Mouse (Mus musculus): Measurements from ENCODE around the gene Mbtps1. TPM values are rescaled to one million over a fixed set of nuclear protein-coding genes. Genes with fewer than 3 reads are reported as not detected.

Gene Mbtps1
- 10 to 100 TPM; 54.0 to 54.7 TPM for total RNA-seq (2021)
- long read RNA-seq, experiment 1, full-length matches to known transcripts = 49 of 67 reads
- long read RNA-seq, experiment 1, partial matches to known transcripts = 11 of 67 reads
- long read RNA-seq, experiment 1, other reads (novel, unspliced or antisense) = 7 of 67 reads
- long read RNA-seq, experiment 2, full-length matches to known transcripts = 28 of 60 reads
- long read RNA-seq, experiment 2, partial matches to known transcripts = 26 of 60 reads
- long read RNA-seq, experiment 2, other reads (novel, unspliced or antisense) = 6 of 60 reads

- intact Hi-C loops (cut with DNase I) = loop anchor here (5.0 kb wide), 1 partner anchor 43 kb away; no protein-coding TSS in a partner anchor
- peak; percentile 99 for DNase-seq
Measured at GRCm38 (mm10) chr8:119558603-119559401, at the start of gene Mbtps1. TSS of gene Mbtps1 (minus strand) at chr8:119558735.

DNA sequence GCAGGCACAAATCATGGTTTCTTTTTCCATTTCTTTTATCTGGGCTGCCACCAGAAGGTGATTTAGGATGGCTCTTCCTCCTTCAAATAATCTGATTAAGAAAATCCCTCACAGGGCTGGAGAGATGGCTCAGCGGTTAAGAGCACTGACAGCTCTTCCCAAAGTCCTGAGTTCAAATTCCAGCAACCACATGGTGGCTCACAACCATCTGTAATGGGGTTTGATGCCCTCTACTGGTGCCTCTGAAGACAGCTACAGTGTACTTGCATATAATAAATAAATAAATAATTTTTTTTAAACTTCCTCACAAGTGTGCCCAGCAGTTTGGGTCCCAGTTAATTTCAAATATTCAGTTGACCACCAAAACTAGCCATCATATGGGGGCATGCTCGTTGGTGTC, 47.7 kb upstream of the Mbtps1 start:
- intact Hi-C loops (cut with DNase I) = loop anchor here (10.0 kb wide), 1 partner anchor 81 kb away; no protein-coding TSS in a partner anchor
- no peak for DNase-seq

DNA sequence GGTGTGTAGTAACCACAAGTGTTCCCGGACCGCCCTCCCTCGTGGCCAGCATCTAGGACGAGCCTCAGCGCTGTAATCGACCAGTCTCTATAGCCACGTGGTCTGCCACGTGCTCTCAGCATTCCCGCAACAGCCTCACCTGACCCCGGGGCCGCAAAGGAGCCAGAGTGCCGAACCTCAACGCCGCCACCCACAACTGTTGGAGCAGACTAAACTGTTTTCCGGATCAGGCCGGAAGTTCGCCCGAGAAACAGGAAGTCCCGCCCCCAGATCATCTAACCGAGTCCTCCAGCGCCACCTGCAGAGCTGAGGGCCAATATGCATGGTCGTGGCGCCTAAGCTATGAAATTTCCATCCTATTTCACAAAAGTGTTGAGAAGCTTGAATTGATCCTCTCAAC, 46.5 kb upstream of the Mbtps1 start, which contains the start of gene Taf1c:
Taf1c (minus strand) TSS at position 227 of the 400 bp plus-strand sequence.
- intact Hi-C loops (cut with DNase I) = loop anchor here (2.0 to 10.0 kb wide), 5 partner anchors 48 to 193 kb away; partner anchors contain the start of gene Mbtps1
- DNase-seq = peak; percentile 92 to 97

GRCm38 (mm10) chr8:119604398-119604803, 45.9 kb upstream of the Mbtps1 start:
- intact Hi-C loops (cut with DNase I) = loop anchor here (2.0 to 10.0 kb wide), 5 partner anchors 47 to 192 kb away; partner anchors contain the start of gene Mbtps1
- DNase-seq = no peak

GRCm38 (mm10) chr8:119603771-119604170, 45.2 kb upstream of the Mbtps1 start:
- DNase-seq = no peak
- intact Hi-C loops (cut with DNase I) = loop anchor here (2.0 to 10.0 kb wide), 5 partner anchors 46 to 191 kb away; partner anchors contain the start of gene Mbtps1

- intact Hi-C loops (cut with DNase I) = no loop called here
- no peak for DNase-seq
Measured at GRCm38 (mm10) chr8:119591456-119591855, 32.9 kb upstream of the Mbtps1 start.

DNA sequence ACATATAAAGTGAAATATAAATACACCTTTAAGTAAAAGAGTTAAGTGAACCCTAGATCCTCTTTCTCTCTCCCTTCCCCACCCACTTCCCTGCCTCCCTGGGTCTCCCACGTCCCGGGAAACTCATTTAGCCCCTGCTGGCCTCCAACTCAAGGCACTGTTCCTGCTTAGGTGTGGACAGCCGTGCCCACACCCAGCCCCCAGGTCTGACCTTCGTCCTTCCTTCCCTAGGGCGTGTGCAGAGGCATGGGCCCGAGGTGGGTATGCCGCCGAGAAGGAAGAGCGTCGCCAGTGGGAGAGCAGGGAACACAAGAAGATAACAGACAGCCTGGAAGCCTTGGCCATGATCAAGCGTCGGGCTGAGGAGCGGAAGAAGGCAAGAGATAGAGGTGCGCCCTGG, 31.8 kb upstream of the Mbtps1 start:
- intact Hi-C loops (cut with DNase I) = no loop called here
- no peak for DNase-seq

GRCm38 (mm10) chr8:119588844-119589243, 30.3 kb upstream of the Mbtps1 start:
- no peak for DNase-seq
- intact Hi-C loops (cut with DNase I) = no loop called here

DNA sequence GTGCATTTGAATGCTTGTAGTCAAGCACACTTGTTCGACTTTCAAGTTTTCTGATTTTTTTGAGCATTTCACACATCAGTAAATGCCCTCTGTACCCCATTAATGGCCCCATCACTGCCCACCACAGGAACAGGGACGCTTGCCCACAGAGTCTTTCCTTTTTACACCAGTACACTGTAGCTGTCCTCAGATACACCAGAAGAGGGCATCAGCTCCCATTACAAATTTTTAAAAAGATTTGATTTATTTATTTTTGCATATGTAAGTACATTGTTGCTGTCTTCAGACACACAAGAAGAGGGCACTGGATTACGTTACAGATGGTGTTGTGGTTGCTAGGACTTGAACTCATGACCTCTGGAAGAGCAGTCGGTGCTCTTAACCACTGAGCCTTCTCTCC, 29.8 kb upstream of the Mbtps1 start:
- no peak for DNase-seq
- intact Hi-C loops (cut with DNase I) = no loop called here

GRCm38 (mm10) chr8:119585901-119586300, 27.4 kb upstream of the Mbtps1 start:
- no peak for DNase-seq
- intact Hi-C loops (cut with DNase I) = no loop called here

GRCm38 (mm10) chr8:119580441-119581161, 22.1 kb upstream of the Mbtps1 start:
- intact Hi-C loops (cut with DNase I) = no loop called here
- no peak for DNase-seq

- intact Hi-C loops (cut with DNase I) = no loop called here
- DNase-seq = no peak
Measured at GRCm38 (mm10) chr8:119579096-119579495, 20.6 kb upstream of the Mbtps1 start.

DNA sequence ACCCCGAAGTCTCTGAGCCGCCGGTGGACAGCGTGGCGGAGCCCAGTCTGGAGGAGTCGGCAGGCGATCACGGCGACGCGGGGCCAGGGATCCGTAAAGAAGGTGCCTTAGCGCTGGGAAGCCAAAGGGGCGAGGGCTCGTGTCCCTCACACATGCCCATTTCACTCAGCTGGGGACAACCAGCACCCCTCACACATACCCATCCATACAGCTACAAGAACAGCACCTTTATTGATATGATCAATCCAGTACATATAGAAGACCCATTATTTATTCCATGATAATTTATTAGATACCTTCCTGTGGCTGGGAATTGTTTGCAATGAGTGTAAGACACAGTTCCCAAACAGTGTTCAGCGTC, 16.8 kb upstream of the Mbtps1 start:
- intact Hi-C loops (cut with DNase I) = no loop called here
- DNase-seq = no peak

DNA sequence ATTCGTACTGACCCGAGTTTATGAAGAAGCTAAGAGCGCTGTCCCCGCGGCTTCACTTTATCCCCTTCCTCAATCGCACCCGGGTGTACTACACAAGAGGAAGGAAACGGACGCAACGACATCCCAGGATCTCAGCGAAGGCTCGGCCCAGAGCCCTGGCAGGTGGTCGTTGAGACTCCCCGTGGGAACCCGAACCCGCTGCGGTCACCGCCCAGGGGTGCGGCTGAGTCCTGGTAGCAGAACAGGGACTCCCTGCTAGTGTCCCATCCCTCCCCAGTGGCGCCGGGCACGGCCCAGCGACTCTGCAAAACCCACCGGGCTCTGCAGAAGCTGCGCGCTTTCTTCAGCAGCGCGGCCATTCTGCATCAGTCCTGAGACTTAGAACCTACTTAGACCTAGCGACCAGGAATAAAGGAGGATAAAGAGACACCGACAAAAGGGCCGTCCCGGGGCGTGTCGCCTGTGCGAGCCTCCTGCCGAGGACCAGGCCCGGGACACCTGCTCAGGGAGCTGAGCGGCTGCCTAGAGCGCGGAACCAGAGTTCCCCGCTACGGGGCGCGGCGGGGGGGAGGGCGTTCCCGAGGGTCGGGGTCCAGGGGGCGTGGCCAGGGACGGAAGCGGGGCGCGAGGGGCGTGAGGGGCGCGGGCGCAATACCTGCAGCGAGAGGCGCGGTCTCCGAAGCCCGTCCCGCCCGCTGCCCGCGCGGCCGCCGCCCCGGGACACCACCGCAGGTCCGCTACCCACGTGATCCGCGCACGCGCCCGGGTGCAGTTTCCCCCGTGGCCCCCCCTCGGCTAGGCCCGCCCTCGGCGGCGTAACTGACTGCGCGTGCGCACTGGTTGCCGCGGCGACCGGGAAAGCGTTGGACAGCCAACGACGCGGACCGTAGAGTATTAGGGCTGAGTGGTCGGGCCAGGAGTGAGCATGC, 16.2 kb upstream of the Mbtps1 start, which contains the start of the genes Hsdl1 and Dnaaf1:
Hsdl1 (minus strand) TSS at position 747 of the 929 bp plus-strand sequence.
Dnaaf1 (plus strand) TSS at position 799 of the 929 bp plus-strand sequence.
- peak; percentile 99 for DNase-seq
- intact Hi-C loops (cut with DNase I) = loop anchor here (1.0 kb wide), 1 partner anchor 14 kb away; no protein-coding TSS in a partner anchor

- no peak for DNase-seq
- intact Hi-C loops (cut with DNase I) = no loop called here
Measured at GRCm38 (mm10) chr8:119572411-119572810, 13.9 kb upstream of the Mbtps1 start.

DNA sequence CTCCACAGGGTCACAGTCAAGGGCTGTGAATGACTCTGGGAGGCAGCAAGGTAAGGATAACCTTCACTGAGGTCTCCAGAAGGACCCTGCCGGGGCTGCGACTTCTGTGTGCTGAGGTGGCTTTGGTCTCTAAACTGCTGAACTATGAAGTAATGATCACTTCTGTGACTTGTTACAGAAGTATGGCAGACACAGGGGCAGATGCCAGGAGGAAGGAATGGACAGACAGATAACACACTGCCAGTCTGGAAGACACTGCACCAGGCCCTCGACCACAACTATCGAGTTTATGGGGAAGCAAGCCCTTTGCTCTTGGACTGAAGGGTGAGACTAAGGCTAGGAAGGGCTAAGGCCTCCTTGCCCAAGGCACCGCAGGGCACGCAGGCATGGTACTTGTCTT, 12.6 kb upstream of the Mbtps1 start:
- intact Hi-C loops (cut with DNase I) = no loop called here
- DNase-seq = no peak

DNA sequence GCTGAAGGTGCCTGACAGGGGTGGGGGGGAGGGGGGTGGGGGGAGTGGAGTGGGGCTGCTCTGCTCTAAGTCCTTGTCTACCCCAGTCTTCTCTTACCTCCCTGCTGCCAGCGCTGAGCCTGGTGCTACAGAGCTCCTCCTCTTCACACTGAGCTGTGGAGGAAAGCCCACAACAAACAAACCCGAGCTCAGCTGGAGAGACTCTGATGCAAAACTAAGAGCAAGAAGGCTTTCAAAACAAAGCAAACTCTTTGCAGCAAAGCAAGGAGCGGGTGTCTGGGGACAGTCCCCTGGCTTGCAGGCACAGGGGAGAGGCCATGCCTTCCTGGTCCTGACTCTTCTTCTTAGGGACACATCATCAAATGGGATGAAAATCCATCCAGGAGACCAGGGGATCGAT, 11.3 kb upstream of the Mbtps1 start:
- DNase-seq = no peak
- intact Hi-C loops (cut with DNase I) = no loop called here

DNA sequence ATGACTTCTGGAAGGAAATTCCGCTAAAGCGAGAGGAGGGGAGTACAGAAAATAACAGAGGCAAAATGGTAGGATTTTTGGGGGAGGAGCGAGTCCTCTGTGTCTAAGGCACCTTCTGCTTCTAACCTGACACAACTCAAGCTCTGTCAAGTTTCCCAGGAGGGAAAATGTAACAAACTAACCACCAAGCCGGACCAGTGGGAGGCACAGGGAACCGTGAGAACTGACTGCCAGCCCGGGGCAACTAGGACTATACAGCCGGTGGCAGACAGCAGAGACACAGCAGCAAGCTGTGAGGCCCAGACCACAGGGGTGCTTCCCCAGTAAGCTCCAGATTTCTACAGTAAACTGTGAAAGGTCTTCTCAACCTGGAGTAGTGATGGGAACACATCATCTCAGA, 10.4 kb upstream of the Mbtps1 start:
- DNase-seq = no peak

GRCm38 (mm10) chr8:119568251-119568650, 9.7 kb upstream of the Mbtps1 start:
- intact Hi-C loops (cut with DNase I) = no loop called here
- DNase-seq = no peak

More for the DNA sequence above, 10.4 kb upstream of the Mbtps1 start:
- intact Hi-C loops (cut with DNase I) = no loop called here

All from heart, postnatal 14 days (tissue).